Mouse (Mus musculus): ENCODE measurements around the gene Adra1b.

Gene Adra1b
- long read RNA-seq, experiment 1, partial matches to known transcripts: 0 of 1 reads
- long read RNA-seq, experiment 1, other reads (novel, unspliced or antisense): 1 of 1 reads
- long read RNA-seq, experiment 2: 0 reads

- intact Hi-C loops (cut with DNase I): no loop called here
Measured at GRCm38 (mm10) chr11:43901051-43901654, at the start of gene Adra1b. Gene Adra1b (minus strand): TSS chr11:43901210.

DNA sequence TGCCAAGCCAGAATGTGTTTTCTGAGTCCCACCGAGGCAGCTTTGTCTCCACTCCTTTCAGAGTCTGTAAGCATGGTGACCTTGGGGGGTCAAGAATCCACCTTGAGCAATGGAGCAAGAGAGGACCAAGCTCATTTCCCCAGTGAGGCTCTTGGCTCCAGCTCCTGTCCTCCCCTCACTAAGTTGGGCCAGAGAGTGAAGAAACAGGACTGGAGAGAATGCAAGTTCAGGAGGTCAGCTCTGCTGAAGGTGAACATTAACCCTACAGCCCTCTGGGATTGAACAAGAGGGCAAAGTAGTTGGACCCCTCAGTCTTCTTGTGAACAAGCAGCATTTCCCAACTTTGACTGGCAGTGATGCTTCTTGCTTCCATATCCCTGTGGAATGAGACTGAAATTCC lies 49.3 kb upstream of the Adra1b start:
- intact Hi-C loops (cut with DNase I): no loop called here

GRCm38 (mm10) chr11:43943781-43944180 lies 42.8 kb upstream of the Adra1b start:
- intact Hi-C loops (cut with DNase I): no loop called here

- intact Hi-C loops (cut with DNase I): no loop called here
Measured at GRCm38 (mm10) chr11:43943167-43943566, 42.2 kb upstream of the Adra1b start.

DNA sequence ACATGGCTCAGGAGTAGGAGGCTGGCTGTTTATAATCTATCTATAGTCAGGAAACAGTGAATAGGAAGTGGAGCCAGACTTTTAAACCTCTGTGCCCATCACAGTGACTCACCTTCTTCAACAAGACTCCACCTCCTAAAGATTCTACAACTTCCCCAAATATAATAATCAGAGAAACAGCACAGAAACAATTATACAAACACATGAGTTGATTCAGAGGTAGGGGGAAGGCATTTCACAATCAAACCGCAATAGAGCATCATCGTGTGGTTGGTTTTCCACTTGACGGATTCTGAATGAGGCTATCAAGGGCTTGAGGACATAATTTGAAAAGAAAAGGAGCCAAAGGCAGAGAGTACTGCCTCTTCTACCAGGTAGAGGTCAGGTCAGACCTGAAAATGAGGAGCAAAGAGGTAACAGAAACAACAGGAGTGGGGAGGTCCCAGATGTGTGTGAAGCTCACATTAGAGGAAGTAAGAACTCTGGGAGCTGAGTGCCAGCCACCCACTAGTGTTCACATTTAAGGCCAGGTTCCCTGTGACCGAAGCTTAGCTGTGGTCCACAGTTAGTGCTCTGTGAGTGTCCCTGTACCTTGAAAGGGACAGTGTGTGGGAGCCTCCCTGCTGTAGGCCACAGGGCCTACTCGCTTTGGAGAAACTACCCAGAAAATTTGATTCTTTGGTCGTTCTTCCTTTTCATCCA lies 39.6 kb upstream of the Adra1b start:
- intact Hi-C loops (cut with DNase I): no loop called here

GRCm38 (mm10) chr11:43936023-43936422 lies 35.0 kb upstream of the Adra1b start:
- intact Hi-C loops (cut with DNase I): no loop called here

GRCm38 (mm10) chr11:43933480-43933879 lies 32.5 kb upstream of the Adra1b start:
- intact Hi-C loops (cut with DNase I): no loop called here

- intact Hi-C loops (cut with DNase I): no loop called here
Measured at GRCm38 (mm10) chr11:43933000-43933399, 32.0 kb upstream of the Adra1b start.

DNA sequence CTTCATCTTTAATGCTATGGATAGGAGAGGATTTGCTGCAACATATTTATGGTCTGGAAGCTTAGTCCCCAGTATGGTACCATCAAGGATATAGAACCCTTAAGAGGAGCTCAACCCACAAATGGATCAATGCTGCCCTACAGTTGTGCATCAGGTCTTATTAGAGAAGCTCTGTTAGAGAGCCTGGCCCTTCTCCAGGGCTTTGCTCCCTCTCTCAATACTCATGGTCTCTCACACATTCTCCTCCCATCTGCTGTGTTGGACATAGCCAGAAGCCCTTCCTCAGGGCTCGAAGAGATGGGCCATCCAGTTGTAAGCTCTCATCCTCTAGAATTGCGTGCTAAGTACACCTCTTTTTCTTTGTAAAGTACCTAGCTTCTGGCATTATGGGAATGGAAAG lies 29.2 kb upstream of the Adra1b start:
- intact Hi-C loops (cut with DNase I): no loop called here

DNA sequence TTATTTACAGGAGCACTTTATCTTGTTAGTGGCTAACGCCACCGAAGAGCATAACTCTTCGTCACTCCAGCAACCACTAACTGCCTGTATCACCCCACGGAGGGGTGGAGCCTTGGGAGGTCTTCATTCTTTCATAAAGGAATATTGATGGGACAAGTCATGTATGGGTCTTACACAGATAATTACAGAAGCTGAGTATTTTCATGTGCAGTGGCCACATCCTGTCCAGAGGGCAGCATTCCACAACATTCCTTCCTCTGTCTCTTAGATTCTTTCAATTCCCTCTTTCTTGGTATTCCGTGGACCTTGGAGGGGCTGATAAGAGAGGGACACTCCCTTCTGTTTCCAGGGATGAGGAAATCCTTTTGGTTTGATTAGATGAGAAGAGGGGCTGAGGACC lies 28.7 kb upstream of the Adra1b start:
- intact Hi-C loops (cut with DNase I): no loop called here

DNA sequence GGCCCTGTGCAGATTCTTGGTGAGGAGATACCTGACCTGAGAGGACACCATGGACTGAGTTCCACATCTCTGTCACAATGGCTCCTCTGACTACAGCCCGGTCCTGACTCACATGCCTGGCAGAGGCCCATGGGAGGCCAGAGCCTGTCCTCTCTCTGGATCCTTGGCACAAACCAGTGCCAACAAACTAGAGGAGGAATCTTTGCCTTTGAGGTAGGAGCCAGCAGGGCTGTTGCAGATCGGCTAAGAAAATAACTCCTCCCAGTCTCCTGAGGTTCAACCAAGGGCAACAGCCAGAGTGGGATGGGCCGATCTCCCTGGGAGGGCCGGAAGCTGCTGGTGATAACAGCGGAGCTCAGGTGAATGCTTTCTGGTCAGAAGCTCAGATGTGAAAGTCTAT lies 28.2 kb upstream of the Adra1b start:
- intact Hi-C loops (cut with DNase I): no loop called here

DNA sequence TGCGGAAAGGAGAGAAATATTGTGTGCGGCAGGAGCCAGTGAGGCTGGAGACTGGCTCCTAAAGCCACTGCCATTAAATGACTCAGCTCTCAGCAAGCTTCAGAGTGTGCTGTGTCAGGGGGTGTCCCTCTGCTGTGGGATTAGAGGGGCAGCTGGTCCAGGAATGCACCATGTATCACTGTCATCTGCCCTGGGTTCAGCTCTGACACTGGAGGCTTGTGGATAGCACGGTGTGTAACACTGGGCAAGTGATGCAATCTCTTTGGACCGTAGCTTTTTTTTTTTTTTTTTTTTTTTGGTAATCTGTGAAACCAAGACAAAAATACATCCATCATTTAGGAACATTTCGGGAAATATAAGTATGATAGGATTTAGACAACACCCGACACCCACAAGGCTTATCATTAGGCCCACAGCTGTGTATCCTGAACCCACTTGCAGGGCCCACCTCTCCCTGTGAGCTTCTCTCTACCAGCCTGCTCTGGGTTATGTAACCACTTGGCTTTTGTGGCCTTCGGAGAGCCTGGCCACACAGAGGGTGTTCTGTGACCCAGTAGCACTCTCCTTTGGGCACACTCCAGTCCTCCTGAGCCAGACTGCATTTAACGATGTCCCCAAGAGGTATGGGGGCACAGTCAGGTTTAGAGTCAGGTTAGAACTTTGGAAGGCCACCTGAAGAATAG lies 26.3 kb upstream of the Adra1b start:
- intact Hi-C loops (cut with DNase I): no loop called here

DNA sequence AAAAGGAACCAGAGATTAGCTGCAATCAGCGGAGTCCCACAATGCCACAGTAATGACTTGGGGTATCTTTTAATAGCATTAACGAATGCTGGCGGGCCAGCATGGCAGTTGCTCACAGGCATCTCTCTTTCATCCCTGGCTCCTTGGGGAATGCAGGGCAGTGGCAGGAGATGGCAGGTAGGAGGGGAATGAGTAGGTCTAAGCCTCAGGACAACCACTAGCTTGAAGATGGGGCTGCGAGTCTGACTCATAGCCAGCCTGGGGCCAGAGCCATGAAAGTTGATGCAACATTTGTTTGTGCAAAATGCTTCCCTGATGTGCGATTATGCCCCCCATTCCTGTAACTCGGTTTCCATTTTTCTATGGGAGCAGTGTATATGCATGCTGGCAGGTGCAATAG lies 25.2 kb upstream of the Adra1b start:
- intact Hi-C loops (cut with DNase I): no loop called here

GRCm38 (mm10) chr11:43925584-43925983 lies 24.6 kb upstream of the Adra1b start:
- intact Hi-C loops (cut with DNase I): no loop called here

- intact Hi-C loops (cut with DNase I): no loop called here
Measured at GRCm38 (mm10) chr11:43921701-43922100, 20.7 kb upstream of the Adra1b start.

- intact Hi-C loops (cut with DNase I): no loop called here
Measured at GRCm38 (mm10) chr11:43919492-43920055, 18.6 kb upstream of the Adra1b start.

- intact Hi-C loops (cut with DNase I): no loop called here
Measured at GRCm38 (mm10) chr11:43914552-43915447, 13.8 kb upstream of the Adra1b start.

GRCm38 (mm10) chr11:43912136-43912888 lies 11.3 kb upstream of the Adra1b start:
- intact Hi-C loops (cut with DNase I): no loop called here

GRCm38 (mm10) chr11:43911646-43912045 lies 10.6 kb upstream of the Adra1b start:
- intact Hi-C loops (cut with DNase I): no loop called here

DNA sequence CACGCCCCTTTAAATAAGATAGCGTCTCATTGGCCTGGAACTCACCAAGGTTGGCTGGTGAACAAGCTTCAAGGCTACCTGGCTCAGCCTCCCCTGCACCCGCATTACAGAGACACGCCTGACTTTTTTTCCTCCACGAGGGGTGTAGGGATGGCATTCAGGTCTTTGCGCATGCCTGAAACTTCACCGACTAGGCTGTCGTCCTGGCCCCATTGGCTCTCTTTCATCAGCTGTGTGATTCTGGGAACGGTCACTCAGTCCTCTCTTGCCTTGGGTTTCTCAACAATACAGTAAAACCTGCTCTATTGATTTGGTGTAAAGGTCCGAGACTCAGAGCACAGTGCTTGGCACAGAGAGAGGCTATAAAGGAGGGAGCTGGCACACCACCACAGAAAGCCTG lies 2.3 kb upstream of the Adra1b start:
- intact Hi-C loops (cut with DNase I): no loop called here

All from adrenal gland (tissue).